Mouse (Mus musculus): ENCODE measurements around the gene Med12l. TPM values are rescaled to one million over a fixed set of nuclear protein-coding genes. Genes with fewer than 3 reads are reported as not detected.

Gene Med12l
- total and polyA plus RNA-seq, 3 experiments = 9.2 to 14.0 (median 9.4) TPM

- DNase-seq = no peak
Measured at GRCm38 (mm10) chr3:59248031-59248430, 242.4 kb downstream of the Med12l start.

- no peak for DNase-seq
Measured at GRCm38 (mm10) chr3:59250454-59250853, 244.8 kb downstream of the Med12l start.

DNA sequence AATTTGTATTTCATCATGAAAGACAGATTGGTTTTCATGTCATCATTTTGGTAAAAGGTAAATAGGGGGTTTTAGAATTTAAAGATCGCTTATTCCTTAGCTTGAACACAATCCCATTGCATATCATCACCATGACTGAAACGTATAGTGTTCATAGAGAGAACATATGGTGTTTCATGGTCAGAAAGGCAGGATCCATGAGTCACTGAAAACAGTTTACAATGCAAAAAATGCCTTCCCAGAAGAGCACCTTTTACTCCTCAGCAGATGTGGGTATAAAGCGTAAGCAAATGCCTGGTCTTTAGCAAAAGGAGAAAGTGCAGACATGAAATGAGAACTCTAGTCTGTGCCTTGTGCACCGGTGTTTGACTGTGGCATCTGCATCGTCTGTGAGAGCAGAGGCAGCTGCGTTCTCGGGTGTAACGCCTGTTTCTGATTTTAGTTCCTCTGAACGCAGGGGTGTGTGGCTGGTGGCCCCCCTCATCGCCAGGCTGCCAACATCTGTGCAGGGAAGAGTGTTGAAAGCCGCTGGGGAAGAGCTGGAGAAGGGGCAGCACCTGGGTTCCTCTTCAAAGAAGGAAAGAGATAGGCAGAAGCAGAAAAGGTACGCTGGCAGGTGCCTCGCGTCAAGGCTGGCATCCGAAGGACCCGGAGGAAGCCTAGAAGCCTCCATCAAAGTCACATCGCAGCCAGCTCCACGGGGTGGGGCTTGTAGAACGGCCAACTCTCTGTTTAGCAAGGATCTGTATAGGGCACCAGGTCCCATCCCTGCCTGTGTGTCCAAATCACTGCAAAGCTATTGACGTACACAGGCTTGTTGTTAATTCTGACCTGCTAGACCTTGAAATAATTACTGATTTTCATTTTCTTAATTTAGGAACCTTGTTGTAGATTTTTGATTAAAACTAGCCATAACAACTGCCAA lies 252.4 kb downstream of the Med12l start:
- DNase-seq = no peak

GRCm38 (mm10) chr3:59260745-59261144 lies 255.1 kb downstream of the Med12l start:
- DNase-seq = no peak

DNA sequence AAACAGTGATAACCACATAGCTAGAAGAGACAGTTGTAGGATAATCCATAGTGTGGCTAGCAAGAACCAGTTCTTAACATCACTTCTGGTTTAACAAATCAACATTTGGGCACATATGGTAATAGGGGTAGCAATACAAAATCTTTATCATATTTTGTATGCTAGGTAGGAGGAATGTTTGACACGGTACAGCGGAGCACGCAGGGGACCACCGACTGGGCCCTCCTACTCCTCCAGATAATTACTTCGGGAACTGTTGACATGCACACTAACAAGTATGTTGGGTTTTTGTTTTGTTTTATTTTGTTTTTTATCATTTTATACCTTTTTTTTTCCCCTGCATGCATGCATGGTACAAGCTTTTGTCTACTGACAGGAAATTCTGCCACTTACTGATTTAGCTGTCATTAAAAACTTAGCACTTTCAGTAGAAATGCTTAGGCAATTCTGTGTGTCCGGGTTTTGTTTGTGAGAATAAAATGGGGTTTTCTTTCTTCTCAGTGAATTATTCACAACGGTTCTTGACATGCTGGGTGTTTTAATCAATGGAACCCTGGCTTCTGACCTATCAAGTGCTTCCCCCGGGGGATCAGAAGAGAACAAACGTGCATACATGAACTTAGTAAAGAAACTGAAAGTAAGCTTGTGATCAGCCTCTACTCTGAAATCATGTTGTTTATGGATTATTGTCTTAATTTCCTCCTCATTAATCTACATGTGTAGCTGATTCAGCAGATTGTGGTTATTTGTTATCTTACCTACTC lies 256.3 kb downstream of the Med12l start:
- DNase-seq = no peak

- DNase-seq = no peak
Measured at GRCm38 (mm10) chr3:59262704-59263103, 257.1 kb downstream of the Med12l start, which contains the start of gene P2ry12. TSS of gene P2ry12 (minus strand) at chr3:59262871.

- no peak for DNase-seq
Measured at GRCm38 (mm10) chr3:59263417-59263816, 257.8 kb downstream of the Med12l start.

DNA sequence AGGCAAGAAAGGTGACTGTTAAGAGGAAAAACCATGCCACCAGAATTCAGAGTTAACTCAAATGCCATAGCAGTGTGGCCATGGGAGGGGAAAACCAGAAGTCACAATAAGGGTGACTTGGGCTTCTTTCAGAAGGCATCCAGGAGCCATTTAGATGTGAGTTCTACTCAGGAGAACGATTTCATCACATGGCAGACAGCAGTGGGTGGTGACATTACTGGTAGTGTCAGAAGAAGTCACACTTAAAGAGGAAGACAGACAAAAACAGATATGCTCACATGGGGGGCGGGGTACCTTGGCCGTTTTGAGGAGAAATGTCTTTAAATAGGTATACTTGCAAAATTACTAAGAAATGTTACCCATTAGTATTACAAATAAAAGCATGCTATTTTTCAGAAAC lies 258.4 kb downstream of the Med12l start:
- no peak for DNase-seq

DNA sequence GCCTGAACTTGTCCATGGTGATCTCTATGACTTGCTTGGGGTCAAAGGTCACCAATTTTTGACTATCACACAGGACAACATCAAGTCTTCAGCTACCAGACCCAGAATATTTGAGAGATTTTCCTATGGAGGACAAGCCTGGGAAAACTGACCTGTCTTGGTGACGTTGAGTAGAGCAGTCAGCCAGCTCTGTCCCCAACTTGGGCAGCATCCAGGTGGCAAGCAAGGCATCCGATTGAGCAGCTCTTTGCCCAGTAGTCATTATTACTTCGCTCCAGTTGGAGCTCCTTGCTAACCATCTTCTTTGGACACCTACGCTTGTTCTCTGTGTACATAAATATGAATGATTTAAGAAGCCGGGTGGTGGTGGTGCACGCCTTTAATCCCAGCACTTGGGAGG lies 265.2 kb downstream of the Med12l start:
- no peak for DNase-seq

GRCm38 (mm10) chr3:59277502-59278253 lies 272.1 kb downstream of the Med12l start:
- peak; percentile 79 for DNase-seq

GRCm38 (mm10) chr3:59278254-59278533 lies 272.6 kb downstream of the Med12l start:
- DNase-seq = no peak

- DNase-seq = no peak
Measured at GRCm38 (mm10) chr3:59278620-59279019, 273.0 kb downstream of the Med12l start.

DNA sequence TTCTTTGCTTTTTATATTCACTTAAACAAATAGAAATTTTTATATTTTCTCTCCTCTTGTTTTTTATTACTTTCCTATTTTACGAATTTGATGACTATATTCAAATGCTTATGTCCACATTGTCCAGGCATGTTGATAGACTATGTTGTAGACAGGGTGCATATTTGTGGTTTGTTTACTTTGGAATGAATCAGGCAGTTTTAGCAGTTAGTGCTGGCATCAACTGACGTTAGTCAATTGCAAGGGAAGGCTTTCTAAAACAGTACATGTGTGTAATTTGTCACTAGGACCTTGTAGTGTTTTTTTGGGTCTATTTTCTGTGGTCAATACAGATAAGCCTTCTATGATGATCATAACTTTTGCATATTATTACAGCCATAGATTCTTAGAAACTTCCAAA lies 284.9 kb downstream of the Med12l start:
- DNase-seq = no peak

DNA sequence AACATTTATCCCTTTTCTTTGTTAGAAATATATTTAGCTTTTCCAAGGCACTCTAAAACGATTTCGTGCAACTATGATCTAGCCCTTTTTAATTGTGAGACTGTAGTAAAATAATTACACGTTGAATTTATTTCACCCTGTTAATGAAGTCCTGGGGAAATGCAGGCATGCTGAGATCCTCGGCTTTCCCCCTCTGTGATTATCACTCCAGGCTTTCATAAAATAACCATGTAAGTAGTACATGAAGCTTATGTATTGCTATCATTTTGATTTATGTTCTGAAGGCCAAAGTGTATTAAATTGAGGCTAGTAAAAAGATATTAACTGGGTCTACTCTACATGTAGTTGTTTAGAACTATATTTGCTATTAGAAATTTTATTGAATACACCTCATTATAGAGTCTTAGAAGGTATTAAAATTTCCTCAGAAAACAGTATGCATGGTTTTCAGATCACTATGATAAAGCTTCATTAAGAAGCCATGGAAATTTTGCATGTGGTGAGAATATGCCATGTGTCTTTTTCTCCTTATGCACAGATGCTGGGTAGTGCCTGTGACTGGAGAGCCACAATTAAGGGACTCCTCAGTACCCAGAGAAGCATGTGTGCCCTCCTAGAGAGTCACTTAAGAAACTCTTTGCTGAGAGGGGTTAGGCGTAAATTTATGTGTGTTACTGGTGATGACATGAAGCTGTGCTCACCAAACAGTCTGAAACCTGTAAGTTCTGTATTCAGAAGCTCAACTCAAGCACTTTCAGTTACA lies 288.0 kb downstream of the Med12l start:
- no peak for DNase-seq

- DNase-seq = no peak
Measured at GRCm38 (mm10) chr3:59295699-59296562, 290.3 kb downstream of the Med12l start.

DNA sequence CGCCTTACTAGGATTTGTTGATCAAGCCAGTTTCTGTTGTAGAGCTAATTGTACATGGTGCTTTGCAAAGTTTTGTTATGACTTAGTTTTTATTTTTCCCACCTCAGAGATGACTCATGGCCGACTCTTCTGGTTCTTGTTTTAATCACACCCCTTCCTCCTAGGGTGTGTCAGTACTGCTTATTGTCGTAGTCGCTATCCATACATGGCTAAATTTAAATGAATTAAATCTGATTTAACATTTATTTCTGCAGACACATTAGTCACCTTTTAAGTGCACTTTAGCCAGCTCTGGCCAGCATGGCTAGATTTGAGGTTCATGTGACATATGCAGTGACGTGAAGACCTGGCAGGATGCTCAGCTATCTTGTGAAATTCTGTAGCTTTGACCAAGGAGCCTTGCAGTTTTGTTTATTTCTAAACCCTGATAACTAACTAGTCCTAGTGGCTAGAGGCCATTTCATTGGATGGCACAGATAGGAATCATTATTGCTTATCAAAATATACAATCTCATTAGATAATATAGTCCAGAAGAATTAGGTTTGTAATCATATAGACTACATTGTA lies 291.0 kb downstream of the Med12l start:
- no peak for DNase-seq

DNA sequence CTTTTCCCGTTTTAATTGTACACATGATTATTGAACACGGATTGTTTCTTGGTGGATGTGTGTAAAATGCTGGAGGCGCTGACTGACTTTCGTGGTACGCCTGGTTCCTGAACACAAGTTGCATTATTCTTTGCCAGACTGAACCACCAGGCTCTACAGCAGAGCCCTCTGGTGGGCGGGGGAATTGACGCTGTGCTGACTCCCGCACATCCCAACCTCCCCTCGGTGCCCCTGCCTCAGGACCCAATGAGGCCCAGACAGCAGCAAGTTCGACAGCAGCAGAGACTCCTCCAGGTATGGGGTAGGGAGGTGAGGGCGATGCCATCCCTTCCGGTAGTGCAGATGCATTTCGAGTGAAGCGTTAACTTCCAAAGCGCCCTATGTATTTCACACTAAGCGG lies 292.0 kb downstream of the Med12l start:
- DNase-seq = no peak

DNA sequence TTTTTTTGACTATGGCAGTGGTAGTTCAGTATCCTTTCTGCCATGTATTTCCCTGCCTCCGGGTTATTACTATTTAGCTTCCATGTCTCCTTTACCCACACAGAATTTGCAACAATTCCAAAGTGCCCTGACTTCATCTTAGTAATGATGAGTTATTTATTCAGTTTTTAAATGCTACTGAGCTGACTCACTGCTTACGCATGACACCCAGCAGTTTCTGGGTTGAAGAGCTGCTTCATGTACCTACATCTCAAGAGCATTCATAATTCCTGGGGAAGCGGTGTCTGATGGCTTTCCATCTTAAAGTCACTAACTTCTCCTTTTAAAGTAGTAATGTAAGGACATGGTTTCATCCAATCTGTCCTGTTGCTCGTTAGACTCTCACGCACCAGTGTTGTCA lies 299.3 kb downstream of the Med12l start:
- DNase-seq = no peak

DNA sequence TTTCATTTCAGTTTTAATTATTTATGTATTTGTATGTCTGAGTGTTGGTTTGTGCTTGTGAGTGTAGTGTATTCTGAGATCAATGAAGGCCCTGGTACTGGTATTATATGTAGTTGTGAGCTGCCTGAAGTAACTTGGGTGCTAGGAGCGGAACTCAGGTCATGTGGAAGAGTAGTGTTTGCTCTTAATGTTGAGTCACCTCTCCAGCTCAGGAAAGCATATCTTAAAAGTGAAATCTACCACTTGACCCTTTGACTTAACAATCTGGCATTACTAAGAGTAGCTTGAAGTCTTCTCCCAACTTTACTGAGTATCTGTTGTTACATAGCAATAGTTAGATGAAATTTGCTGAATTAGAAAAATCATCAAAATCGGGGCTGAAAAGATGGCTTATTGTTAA lies 299.9 kb downstream of the Med12l start:
- DNase-seq = no peak

- DNase-seq = peak; percentile 52
Measured at GRCm38 (mm10) chr3:59312610-59313009, 307.0 kb downstream of the Med12l start.

Measured in adrenal gland, adult 2 months (tissue).